Mouse (Mus musculus): ENCODE results near the gene Ttbk1.

Gene Ttbk1

DNA sequence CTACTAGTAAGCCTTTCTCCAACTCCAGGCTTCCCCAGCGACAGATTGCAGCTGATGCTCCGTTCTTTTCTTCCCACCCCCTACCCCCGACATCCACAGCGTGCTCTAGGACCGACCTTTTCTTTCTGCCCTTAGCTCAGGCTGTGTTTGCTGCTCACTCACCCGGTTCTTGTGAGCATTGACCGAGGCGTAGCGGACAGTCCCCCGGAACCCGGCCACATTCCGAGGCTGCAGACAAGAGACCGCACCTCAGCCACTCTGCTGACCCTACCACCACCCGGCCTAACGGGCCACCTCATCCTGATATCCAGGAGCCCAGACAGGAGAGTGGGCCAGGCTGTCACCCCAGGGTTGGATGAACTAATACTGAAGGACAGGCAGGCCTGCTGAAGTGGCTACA, 10.2 kb downstream of the Ttbk1 start:
- DNase-seq (ENCODE audit: low read depth in 2 of 2, low spot score in 2 of 2), result no peak

DNA sequence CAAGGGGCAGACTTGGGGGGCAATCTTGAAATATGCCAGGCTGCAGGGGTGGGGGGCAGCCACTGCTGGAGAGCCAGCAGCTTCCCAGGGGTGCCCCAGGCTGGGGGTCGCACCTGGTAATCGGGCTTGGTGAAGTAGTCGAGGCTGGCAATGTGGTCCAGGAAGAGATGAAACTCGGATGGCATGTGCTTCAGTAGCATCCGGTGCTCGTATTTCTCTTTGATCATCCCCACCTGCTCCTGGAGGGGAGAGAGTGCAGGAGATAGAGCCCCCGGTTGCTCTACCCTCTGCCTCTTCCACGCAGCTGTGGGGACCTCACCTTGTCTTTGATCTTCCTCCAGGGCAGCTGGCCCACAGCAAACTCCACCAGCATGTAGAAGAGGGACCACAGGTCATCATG, 10.9 kb downstream of the Ttbk1 start:
- no peak for DNase-seq (ENCODE audit: low read depth in 2 of 2, low spot score in 2 of 2)

GRCm38 (mm10) chr17:46467830-46468229, 19.6 kb downstream of the Ttbk1 start:
- DNase-seq (ENCODE audit: low read depth in 2 of 2, low spot score in 2 of 2), result no peak

DNA sequence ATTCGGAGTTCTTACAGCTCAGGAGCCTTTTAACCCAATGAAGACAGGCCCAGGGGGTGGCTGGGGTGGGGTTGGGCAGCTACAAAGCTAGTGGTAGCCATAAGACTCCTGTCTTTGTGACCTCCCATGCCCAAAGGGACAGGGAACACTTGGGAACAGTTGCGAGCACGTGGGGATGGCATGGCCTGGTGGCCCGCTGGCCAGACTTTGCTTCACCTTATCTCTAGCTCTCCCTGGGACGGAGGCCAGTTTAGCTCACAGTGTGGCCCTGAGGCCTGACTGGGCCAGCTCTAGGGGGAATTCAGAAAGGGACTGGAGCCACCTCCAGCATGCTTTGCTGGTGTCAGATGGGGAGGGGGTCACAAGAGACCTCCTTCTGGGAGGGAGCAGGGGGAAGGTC, 25.2 kb downstream of the Ttbk1 start:
- DNase-seq (ENCODE audit: low read depth in 2 of 2, low spot score in 2 of 2), result no peak

GRCm38 (mm10) chr17:46461347-46461746, 26.1 kb downstream of the Ttbk1 start:
- DNase-seq (ENCODE audit: low read depth in 2 of 2, low spot score in 2 of 2), result no peak

- DNase-seq (ENCODE audit: low read depth in 2 of 2, low spot score in 2 of 2), result no peak
Measured at GRCm38 (mm10) chr17:46460673-46461072, 26.8 kb downstream of the Ttbk1 start.

DNA sequence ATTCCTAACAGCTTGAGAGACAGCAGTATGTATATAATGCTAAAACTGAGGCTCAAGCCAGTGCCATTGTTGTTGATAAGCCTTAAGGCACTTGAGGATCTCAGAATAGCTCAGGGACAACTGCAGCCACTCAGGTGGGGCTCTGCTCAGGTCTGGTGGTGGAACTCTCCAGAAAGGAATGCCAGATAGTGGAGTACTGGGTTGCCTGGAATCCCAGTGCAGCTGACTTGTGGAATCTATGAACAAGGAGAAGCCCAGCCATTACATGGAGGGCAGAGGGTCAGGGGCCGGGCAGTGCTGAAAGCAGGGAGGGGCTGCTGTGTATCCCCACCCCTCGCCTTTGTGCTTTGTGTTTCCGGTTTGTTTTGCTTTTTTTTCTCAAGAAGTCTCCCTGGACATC, 29.0 kb downstream of the Ttbk1 start:
- DNase-seq (ENCODE audit: low read depth in 2 of 2, low spot score in 2 of 2), result no peak

- peak; percentile 20 to 33 for DNase-seq (ENCODE audit: low read depth in 2 of 2, low spot score in 2 of 2)
Measured at GRCm38 (mm10) chr17:46457791-46458190, 29.7 kb downstream of the Ttbk1 start.

DNA sequence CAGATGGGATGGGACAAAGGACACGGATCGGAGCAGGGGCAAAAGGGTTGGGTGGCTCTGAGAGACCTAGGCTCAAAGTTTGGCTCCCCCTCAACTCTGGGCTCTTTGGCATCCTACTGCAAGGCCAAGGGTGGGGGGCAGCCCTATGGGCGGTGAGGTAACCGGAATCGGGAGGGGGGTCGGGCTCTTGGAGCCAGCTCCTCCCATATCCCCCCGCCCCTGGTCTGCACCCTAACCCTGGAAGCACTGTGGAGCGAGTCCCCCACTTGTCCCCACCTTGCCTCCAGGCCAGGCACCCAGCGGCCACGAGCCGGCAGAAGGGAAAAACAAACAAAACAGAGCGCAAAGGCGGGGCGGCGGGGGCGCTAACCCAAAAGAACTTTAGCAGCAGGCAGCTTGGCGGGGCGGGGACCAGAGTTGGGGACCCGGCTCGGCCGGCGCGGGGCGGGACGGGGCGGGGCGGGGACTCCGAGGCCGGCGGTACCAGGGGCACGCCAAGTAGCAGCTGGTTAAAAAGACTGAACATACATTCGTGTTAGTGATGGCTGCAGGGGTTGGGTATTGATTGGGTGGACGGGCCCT, 32.3 kb downstream of the Ttbk1 start:
- DNase-seq (ENCODE audit: low read depth in 2 of 2, low spot score in 2 of 2), result no peak

- no peak for DNase-seq (ENCODE audit: low read depth in 2 of 2, low spot score in 2 of 2)
Measured at GRCm38 (mm10) chr17:46454539-46454938, 32.9 kb downstream of the Ttbk1 start.

- DNase-seq (ENCODE audit: low read depth in 2 of 2, low spot score in 2 of 2), result no peak
Measured at GRCm38 (mm10) chr17:46453970-46454411, 33.5 kb downstream of the Ttbk1 start.

DNA sequence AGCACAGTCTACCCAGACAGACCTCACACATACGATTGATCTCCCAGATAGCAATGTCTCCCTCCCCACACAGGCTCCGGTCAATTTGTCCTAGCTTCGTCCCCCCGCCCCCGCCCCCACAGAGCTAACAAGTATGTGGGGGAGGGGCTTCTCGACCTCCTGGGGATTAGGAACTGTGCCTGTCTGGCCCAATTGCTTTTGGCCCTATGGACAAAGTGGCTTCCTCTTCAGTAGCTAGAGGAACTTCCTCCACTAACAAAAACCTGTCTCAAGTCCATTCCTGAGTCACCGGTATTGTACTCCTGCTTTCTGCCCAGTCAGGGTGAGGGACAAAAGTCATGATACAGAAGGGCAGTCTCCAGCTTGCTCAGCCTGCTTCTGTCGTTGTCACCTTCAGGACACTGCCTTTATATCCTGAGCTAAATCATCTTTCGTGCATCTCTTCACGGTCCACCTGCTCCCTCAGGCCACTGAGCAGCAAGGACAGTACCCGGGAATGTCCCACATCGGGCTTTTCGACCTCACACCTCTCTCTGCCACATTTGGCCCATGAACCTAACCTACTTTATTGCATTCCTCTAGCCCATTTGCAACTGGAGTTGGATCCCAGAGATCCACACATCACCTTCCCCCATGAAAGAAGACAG, 34.0 kb downstream of the Ttbk1 start:
- DNase-seq (ENCODE audit: low read depth in 2 of 2, low spot score in 2 of 2), result no peak

- no peak for DNase-seq (ENCODE audit: low read depth in 2 of 2, low spot score in 2 of 2)
Measured at GRCm38 (mm10) chr17:46452683-46453082, 34.8 kb downstream of the Ttbk1 start.

- DNase-seq (ENCODE audit: low read depth in 2 of 2, low spot score in 2 of 2), result no peak
Measured at GRCm38 (mm10) chr17:46446264-46446663, 41.2 kb downstream of the Ttbk1 start.

DNA sequence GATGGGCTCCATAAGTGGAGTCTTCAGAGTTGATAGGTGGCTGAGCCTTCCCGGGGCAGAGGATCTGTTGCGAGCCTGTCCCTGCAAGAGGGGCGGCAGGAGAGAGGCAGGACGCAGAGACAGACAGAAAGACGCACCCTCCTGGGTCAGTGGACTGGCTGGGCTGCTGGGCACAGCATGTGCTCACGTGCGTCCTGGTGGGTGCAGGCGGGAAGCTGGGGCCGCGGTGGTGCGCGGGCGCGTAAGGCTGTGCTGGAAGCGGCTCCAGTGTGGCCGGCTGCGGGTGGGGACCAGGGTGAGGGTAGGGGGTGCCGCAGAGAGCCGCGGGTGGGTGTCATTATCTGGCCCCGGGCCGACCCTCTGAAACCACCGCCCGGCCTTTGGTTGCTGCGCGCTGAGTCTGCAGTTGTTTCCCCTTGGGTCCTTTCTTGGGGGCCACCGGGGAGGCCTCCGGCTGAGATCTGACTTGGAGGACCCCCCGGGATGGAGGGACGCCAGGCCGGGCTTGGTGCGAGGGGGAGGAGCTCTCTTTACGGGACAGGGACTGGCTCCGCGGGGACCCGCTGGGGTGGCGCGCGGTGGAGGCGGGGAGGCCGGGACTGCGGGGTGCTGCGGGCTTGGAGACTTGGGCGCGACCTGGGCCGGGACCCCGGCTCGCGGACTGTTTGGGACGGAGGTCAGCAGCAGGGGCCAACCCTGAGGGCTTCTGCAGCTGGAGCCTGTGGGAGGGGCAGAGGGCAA, 42.5 kb downstream of the Ttbk1 start:
- DNase-seq (ENCODE audit: low read depth in 2 of 2, low spot score in 2 of 2), result no peak

- no peak for DNase-seq (ENCODE audit: low read depth in 2 of 2, low spot score in 2 of 2)
Measured at GRCm38 (mm10) chr17:46439176-46439575, 48.3 kb downstream of the Ttbk1 start.

- DNase-seq (ENCODE audit: low read depth in 2 of 2, low spot score in 2 of 2), result no peak
Measured at GRCm38 (mm10) chr17:46438298-46438873, 49.1 kb downstream of the Ttbk1 start, which contains the start of gene Slc22a7. Gene Slc22a7 (minus strand): TSS chr17:46438457.

DNA sequence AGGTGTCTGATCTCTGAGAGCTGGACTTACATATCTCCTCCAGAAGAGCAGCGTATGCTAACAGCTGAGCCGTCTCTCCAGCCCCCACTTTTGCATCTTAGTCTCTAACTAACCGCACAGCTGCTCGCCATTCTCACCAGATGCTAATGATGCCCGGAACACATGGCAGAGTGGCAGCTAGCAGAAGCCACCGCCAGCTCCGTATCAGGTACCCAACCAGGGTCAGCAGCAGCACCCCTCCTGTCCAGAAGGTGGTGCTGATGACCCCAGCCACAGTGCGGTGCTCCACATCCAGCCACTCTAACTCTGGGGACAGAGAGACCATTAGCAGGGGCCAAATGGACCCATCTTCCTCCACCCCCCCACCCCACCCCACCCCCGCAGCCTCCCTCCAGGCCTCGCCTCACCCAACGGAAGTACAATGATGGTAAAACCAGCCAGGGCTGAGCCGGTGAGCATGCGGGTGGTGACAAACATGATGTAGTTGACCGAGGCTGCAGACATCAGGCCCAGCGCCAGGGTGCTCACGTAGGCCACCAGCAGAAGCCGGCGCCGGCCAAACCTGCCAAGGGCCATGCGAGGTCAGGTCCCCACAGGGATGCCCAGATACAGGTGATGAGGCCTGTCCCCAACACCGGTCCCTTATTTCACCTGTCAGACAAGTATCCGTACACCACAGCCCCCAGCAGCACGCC, 50.7 kb downstream of the Ttbk1 start:
- no peak for DNase-seq (ENCODE audit: low read depth in 2 of 2, low spot score in 2 of 2)

DNA sequence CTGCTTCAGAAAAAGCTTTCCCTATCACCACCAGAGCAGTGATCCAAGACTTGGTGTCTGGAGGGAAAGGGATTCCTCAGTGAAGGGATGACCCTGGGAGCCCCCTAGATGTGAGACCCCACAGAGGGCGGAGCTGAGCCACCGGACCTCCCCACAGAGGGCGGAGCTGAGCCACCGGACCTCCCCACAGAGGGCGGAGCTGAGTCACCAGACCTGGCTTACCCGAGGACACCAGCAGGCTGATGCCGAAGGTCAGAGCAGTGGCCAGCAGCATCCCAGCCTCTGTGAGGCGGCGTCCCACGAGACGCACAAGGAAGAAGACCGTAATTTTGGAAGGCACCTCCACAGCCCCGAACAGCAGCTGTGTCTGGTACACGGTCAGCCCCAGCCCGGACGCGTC, 53.8 kb downstream of the Ttbk1 start:
- no peak for DNase-seq (ENCODE audit: low read depth in 2 of 2, low spot score in 2 of 2)

- DNase-seq (ENCODE audit: low read depth in 2 of 2, low spot score in 2 of 2), result no peak
Measured at GRCm38 (mm10) chr17:46428761-46429414, 58.6 kb downstream of the Ttbk1 start, which contains the start of gene Crip3. Gene Crip3 (plus strand): TSS chr17:46428926.

- DNase-seq (ENCODE audit: low read depth in 2 of 2, low spot score in 2 of 2), result no peak
Measured at GRCm38 (mm10) chr17:46426496-46426895, 61.0 kb downstream of the Ttbk1 start.
